8 mouse cellular contexts compared by ENCODE assay signal in genomic region chr15:100089645-100090053, GRCm38 (mm10). TPM values are rescaled to one million over a fixed set of nuclear protein-coding genes. Genes with fewer than 3 reads are reported as not detected.
A peak's percentile ranks its signal among the peaks of the same experiment; 100 is the strongest.
DNase-seq lines count a peak whose midpoint lies in the region; ATAC-seq and TF ChIP-seq lines count a peak whose summit lies in the region.

No protein-coding gene starts in this region.

- peak overlapping the region; percentile 70; the same call in 1 of the 2 replicates for H3K27ac ChIP-seq in kidney, postnatal 0 days
- H3K27ac ChIP-seq in midbrain, embryonic 16.5 days (ENCODE audit: low read length), result peak overlapping the region; percentile 9

- peaks cover 14% of the 10 kb centered on the region for H3K4me1 ChIP-seq in kidney, postnatal 0 days (replicated peaks; ENCODE audit: insufficient read depth, low read length)
- peaks cover 21% of the 10 kb centered on the region for H3K4me1 ChIP-seq in midbrain, embryonic 16.5 days (ENCODE audit: control insufficient read depth, insufficient read depth, low read length)

- peak; percentile 80 for DNase-seq in urinary bladder, postnatal 14 days (ENCODE audit: low spot score)
- DNase-seq in urinary bladder, postnatal 10 days (ENCODE audit: low spot score), result no peak
- peak; percentile 94 for DNase-seq in fat pad, adult 2 months (ENCODE audit: extremely low read depth, low read depth, low spot score)
- DNase-seq in kidney, postnatal 0 days (ENCODE audit: low spot score), result peak; percentile 90
- DNase-seq in ovary, postnatal 10 days (ENCODE audit: low spot score), result no peak
- DNase-seq in layer of hippocampus, adult 8-10 months (ENCODE audit: low spot score in 2 of 2), result no peak

- no peak overlapping the region for H3K4me3 ChIP-seq in kidney, postnatal 0 days (replicated peaks; ENCODE audit: low read depth, low read length)
- no peak overlapping the region for H3K4me3 ChIP-seq in midbrain, embryonic 16.5 days (ENCODE audit: low read depth, low read length)

- no peak overlapping the region for H3K4me2 ChIP-seq in kidney, postnatal 0 days (ENCODE audit: low read length)
- peak overlapping the region; percentile 4; the same call in 1 of the 2 replicates for H3K4me2 ChIP-seq in midbrain, embryonic 16.5 days (ENCODE audit: low read length)

- no peaks in the 10 kb centered on the region for H3K9me3 ChIP-seq in kidney, postnatal 0 days (replicated peaks; ENCODE audit: low read length)
- H3K9me3 ChIP-seq in midbrain, embryonic 16.5 days (replicated peaks; ENCODE audit: control insufficient read depth, low read length, poor library complexity, severe bottlenecking), result no peaks in the 10 kb centered on the region

- peak; percentile 50 for TF ChIP-seq CTCF in kidney, postnatal 0 days (IDR thresholded peaks at IDR 0.05; ENCODE audit: low read depth)

- H3K36me3 ChIP-seq in kidney, postnatal 0 days (ENCODE audit: insufficient read depth, low read length), result no peaks in the 10 kb centered on the region
- H3K36me3 ChIP-seq in midbrain, embryonic 16.5 days (ENCODE audit: control insufficient read depth, insufficient read depth, low read length), result no peaks in the 10 kb centered on the region

- 26% methylated on average over 8 of the region's 8 CpGs for WGBS in kidney, postnatal 0 days
- WGBS in midbrain, embryonic 16.5 days, result 31% methylated on average over 8 of the region's 8 CpGs

- peak; percentile 94 for ATAC-seq in kidney, postnatal 0 days (replicated peaks; ENCODE audit: low FRiP score, low read depth)
- peak; percentile 44; the same call in 1 of the 2 replicates for ATAC-seq in midbrain, embryonic 16.5 days
- no peak for ATAC-seq in granulocyte monocyte progenitor cell, adult 5-6 weeks (replicated peaks; ENCODE audit: poor library complexity, severe bottlenecking)

- H3K9ac ChIP-seq in kidney, postnatal 0 days (ENCODE audit: low read depth, low read length), result no peak overlapping the region
- peak overlapping the region; percentile 15; the same call in 1 of the 2 replicates for H3K9ac ChIP-seq in midbrain, embryonic 16.5 days (ENCODE audit: low read depth, low read length)

- no peaks in the 10 kb centered on the region for H3K27me3 ChIP-seq in kidney, postnatal 0 days (ENCODE audit: insufficient read depth, low read length)
- no peaks in the 10 kb centered on the region for H3K27me3 ChIP-seq in midbrain, embryonic 16.5 days (ENCODE audit: control insufficient read depth, insufficient read depth, low read depth, low read length)

RNA-seq across cellular contexts. Expression of gene Dip2b, which starts 51.2 kb away (rescaled TPM):
- polyA plus RNA-seq in kidney, postnatal 0 days (2015; fragmentation: Nextera tagmentation; extraction: Ambion mirVana), result 4.9 and 5.7 TPM in 2 replicates
- 16.5 and 18.3 TPM in 2 replicates for polyA plus RNA-seq in midbrain, embryonic 16.5 days (2015; fragmentation: Nextera tagmentation; extraction: Ambion mirVana)
- 13.3 and 23.3 TPM in 2 replicates for total RNA-seq in granulocyte monocyte progenitor cell, adult 5-6 weeks (2014; fragmentation: Nextera tagmentation)
- total RNA-seq in granulocyte monocyte progenitor cell, adult 5-6 weeks (2017), result 11.0 and 11.9 TPM in 2 replicates
- 10 to 100 TPM; 46.0 to 55.2 (median 48.7) TPM for total RNA-seq in layer of hippocampus, adult 8-10 months (2022)

Comparison
In these comparisons a context has a peak if more than half of its experiments do, and no peak if none do; other contexts are left out.
1. DNase-seq: peak in urinary bladder, postnatal 14 days (single experiment), fat pad, adult 2 months (single experiment) and kidney, postnatal 0 days (single experiment); none in urinary bladder, postnatal 10 days (single experiment), ovary, postnatal 10 days (single experiment) and layer of hippocampus, adult 8-10 months (0 of 2).